Mouse (Mus musculus) activated CD4-positive, CD25-positive, alpha-beta regulatory T cell, adult 4 months (primary cell): ENCODE data around the gene Ttc39b. TPM values are rescaled to one million over a fixed set of nuclear protein-coding genes. Genes with fewer than 3 reads are reported as not detected.

Source experiments
- ATAC-seq: one replicate; pipeline ENCODE4 v1.8.0; 2017
- polyA plus RNA-seq, 2 experiments: library from polyadenylated mRNA; unstranded; fragments of 100-300 nt; shearing (Covaris generic); gene quantifications; one replicate each; pipeline ENCODE4 v1.2.1; 2017

Gene Ttc39b
- polyA plus RNA-seq: 100 to 1,000 TPM; 121 to 125 TPM

GRCm38 (mm10) chr4:83323910-83324684 is at the start of gene Ttc39b:
Ttc39b (minus strand) TSS chr4:83324255.
- ATAC-seq: peak; percentile 60

GRCm38 (mm10) chr4:83373381-83373780 is 49.3 kb upstream of the Ttc39b start:
- no peak for ATAC-seq

GRCm38 (mm10) chr4:83357738-83358137 is 33.7 kb upstream of the Ttc39b start:
- ATAC-seq: no peak

- peak; percentile 88 for ATAC-seq
Observed at GRCm38 (mm10) chr4:83354786-83355185, 30.7 kb upstream of the Ttc39b start.

GRCm38 (mm10) chr4:83353949-83354348 is 29.9 kb upstream of the Ttc39b start:
- peak; percentile 25 for ATAC-seq

GRCm38 (mm10) chr4:83353276-83353675 is 29.2 kb upstream of the Ttc39b start:
- no peak for ATAC-seq

- no peak for ATAC-seq
Observed at GRCm38 (mm10) chr4:83350719-83351118, 26.7 kb upstream of the Ttc39b start.

- peak; percentile 71 for ATAC-seq
Observed at GRCm38 (mm10) chr4:83348970-83349369, 24.9 kb upstream of the Ttc39b start.

GRCm38 (mm10) chr4:83343895-83344294 is 19.8 kb upstream of the Ttc39b start:
- ATAC-seq: no peak

- no peak for ATAC-seq
Observed at GRCm38 (mm10) chr4:83343146-83343823, 19.2 kb upstream of the Ttc39b start.

GRCm38 (mm10) chr4:83342268-83342970 is 18.4 kb upstream of the Ttc39b start:
- ATAC-seq: no peak

- no peak for ATAC-seq
Observed at GRCm38 (mm10) chr4:83339393-83339792, 15.3 kb upstream of the Ttc39b start.

- no peak for ATAC-seq
Observed at GRCm38 (mm10) chr4:83337717-83338116, 13.7 kb upstream of the Ttc39b start.

- no peak for ATAC-seq
Observed at GRCm38 (mm10) chr4:83330369-83330768, 6.3 kb upstream of the Ttc39b start.

GRCm38 (mm10) chr4:83329615-83330014 is 5.6 kb upstream of the Ttc39b start:
- no peak for ATAC-seq

GRCm38 (mm10) chr4:83328026-83328945 is 4.2 kb upstream of the Ttc39b start:
- ATAC-seq: peak; percentile 62

GRCm38 (mm10) chr4:83327526-83327925 is 3.5 kb upstream of the Ttc39b start:
- peak; percentile 37 for ATAC-seq

GRCm38 (mm10) chr4:83325366-83325765 is 1.3 kb upstream of the Ttc39b start:
- ATAC-seq: no peak

- ATAC-seq: no peak
Observed at GRCm38 (mm10) chr4:83323201-83323903, 703 bp downstream of the Ttc39b start.

- no peak for ATAC-seq
Observed at GRCm38 (mm10) chr4:83319736-83320135, 4.3 kb downstream of the Ttc39b start.

- ATAC-seq: no peak
Observed at GRCm38 (mm10) chr4:83318758-83319157, 5.3 kb downstream of the Ttc39b start.
